Mouse (Mus musculus): ENCODE measurements around the gene Abca1.

GRCm38 (mm10) chr4:53101306-53101705 is 58.4 kb downstream of the Abca1 start:
- TF ChIP-seq CTCF (IDR thresholded peaks at IDR 0.05; ENCODE audit: low read depth, low read length) (no peak), POLR2A (IDR thresholded peaks at IDR 0.05; ENCODE audit: insufficient read depth, low read length) (no peak), EP300 (IDR thresholded peaks at IDR 0.05; ENCODE audit: insufficient read depth, low read depth, low read length) (no peak)
